Mouse (Mus musculus) lung, embryonic 16.5 days (tissue): ENCODE data around the gene Rps6ka1. TPM values are rescaled to one million over a fixed set of nuclear protein-coding genes. Genes with fewer than 3 reads are reported as not detected.

Experiments
- ATAC-seq: fragments of 200-750 bp; cut with Nextera tagmentation; 2 replicates; pipeline ENCODE4 v1.8.0; 2017; ENCODE audit warnings: low read depth, mild to moderate bottlenecking, moderate library complexity
- H3K27ac ChIP-seq: fragments of 300-500 bp; sonication (generic); 2 replicates; pipeline ENCODE4 v1.5.1; 2014; ENCODE audit warnings: mild to moderate bottlenecking, control low read depth, low read length
- H3K27me3 ChIP-seq: fragments of 300-500 bp; sonication (generic); 2 replicates; pipeline ENCODE4 v1.6.1; 2014; ENCODE audit warnings: low read depth, low read length, mixed read lengths; ENCODE audit not compliant: control insufficient read depth, insufficient read depth
- H3K36me3 ChIP-seq: fragments of 300-500 bp; sonication (generic); 2 replicates; pipeline ENCODE4 v1.6.1; 2014; ENCODE audit warnings: low read length; ENCODE audit not compliant: control insufficient read depth, insufficient read depth
- H3K4me1 ChIP-seq: fragments of 300-500 bp; sonication (generic); replicated peaks from 2 replicates; pipeline ENCODE4 v1.6.1; 2014; ENCODE audit warnings: low read length, mixed read lengths; ENCODE audit not compliant: control insufficient read depth, insufficient read depth
- H3K4me2 ChIP-seq: fragments of 300-500 bp; sonication (generic); 2 replicates; pipeline ENCODE4 v1.6.1; 2014; ENCODE audit warnings: low read depth, low read length, control low read depth
- H3K4me3 ChIP-seq: fragments of 300-500 bp; sonication (generic); 2 replicates; pipeline ENCODE4 v1.5.1; 2014; ENCODE audit warnings: mild to moderate bottlenecking, low read length, control low read depth
- H3K9ac ChIP-seq: fragments of 300-500 bp; sonication (generic); 2 replicates; pipeline ENCODE4 v1.6.1; 2014; ENCODE audit warnings: low read length, control low read depth
- H3K9me3 ChIP-seq: fragments of 300-500 bp; sonication (generic); 2 replicates; pipeline ENCODE4 v1.6.1; 2016; ENCODE audit warnings: low read length; ENCODE audit not compliant: control insufficient read depth
- WGBS: fragments of 180-500 bp; shearing (Covaris S2); extraction: QIAGEN DNeasy Blood & Tissue Kit; methylation state at CpG from one replicate; pipeline ENCODE4 v1.1.7; 2014; 5-methylcytosine and 5-hydroxymethylcytosine counted together
- polyA plus RNA-seq: library from polyadenylated mRNA; unstranded; fragments of >200 nt; fragmentation: Nextera tagmentation; extraction: Ambion mirVana; gene quantifications from 2 replicates; pipeline ENCODE4 v1.2.1, GENCODE M21; 2015

Gene Rps6ka1
- polyA plus RNA-seq, 1 experiment from 2014 or later: 46.1 TPM

GRCm38 (mm10) chr4:133900352-133900751 lies 12.8 kb upstream of the Rps6ka1 start:
- Histone ChIP-seq H3K9me3 (peaks cover 3% of the 10 kb centered on the region; the same call in 1 of the 2 replicates), H3K9ac (no peak overlapping the region), H3K4me2 (no peak overlapping the region), H3K4me3 (no peak overlapping the region), H3K27me3 (no peaks in the 10 kb centered on the region), H3K36me3 (no peaks in the 10 kb centered on the region), H3K4me1 (peaks cover 7% of the 10 kb centered on the region), H3K27ac (no peak overlapping the region)
- 96% methylated on average over 6 of the region's 6 CpGs for WGBS
- no peak for ATAC-seq

DNA sequence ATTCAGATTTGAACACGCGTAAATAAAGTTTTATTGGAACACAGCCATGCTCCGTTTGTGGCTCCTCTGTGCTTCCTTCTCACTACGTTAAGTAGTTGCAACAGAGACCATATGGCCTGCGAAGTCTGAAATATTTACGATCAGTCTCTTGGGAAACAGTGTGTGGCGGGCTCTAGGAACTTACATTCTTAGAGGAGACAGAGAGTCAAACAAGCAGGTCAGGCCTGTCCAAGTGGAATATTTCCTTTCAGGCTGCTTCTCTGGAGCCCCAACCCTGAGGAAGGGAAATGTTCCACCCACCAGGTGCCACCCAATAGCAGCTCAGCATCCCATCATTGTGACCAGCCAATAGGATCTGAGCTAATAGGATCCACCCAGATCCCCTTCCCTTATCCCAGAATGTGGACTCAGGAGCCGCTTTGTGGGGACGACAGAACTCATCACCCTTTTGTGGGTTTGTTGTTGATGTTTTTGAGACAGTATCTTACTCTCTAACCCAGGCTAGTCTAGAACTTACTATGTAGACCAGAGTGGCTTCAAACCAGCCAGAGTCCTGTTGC lies 11.7 kb upstream of the Rps6ka1 start:
- no peak overlapping the region for H3K27ac ChIP-seq
- ATAC-seq: 0 out of 2 replicates have a peak, but pooled peaks have one; percentile 37
- WGBS: 50% methylated on average over 9 of the region's 9 CpGs

GRCm38 (mm10) chr4:133898151-133898550 lies 10.6 kb upstream of the Rps6ka1 start:
- H3K9ac ChIP-seq: no peak overlapping the region
- no peak for ATAC-seq

More for the DNA sequence above, 11.7 kb upstream of the Rps6ka1 start:
- Histone ChIP-seq H3K36me3 (no peaks in the 10 kb centered on the region), H3K4me1 (peaks cover 7% of the 10 kb centered on the region), H3K9me3 (peaks cover 3% of the 10 kb centered on the region; the same call in 1 of the 2 replicates), H3K27me3 (no peaks in the 10 kb centered on the region), H3K4me2 (no peak overlapping the region), H3K4me3 (no peak overlapping the region), H3K9ac (no peak overlapping the region)

DNA sequence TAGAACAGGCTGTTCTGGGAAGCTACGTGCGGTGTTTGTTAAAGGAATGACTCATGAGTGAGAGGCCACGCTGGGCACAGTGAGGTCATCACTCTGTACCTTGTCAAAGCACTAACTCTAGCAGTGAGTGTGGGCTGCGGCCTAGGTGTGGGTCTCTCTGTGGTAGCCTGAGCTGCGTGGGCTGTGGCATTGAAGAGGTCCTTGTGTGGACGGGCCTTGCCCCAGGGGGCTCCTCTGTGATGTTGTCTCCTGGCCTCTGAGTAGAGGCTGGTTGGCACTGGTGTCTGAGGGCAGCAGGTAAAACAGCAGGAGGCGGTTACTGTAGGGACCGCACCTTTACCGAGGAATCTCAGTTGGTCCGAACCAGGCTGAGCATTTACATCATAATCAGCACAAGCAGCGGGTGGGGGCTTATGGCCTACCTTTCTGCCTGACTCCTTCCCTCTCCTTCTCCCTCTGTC lies 9.9 kb upstream of the Rps6ka1 start:
- no peak overlapping the region for H3K27ac ChIP-seq
- WGBS: 58% methylated on average over 11 of the region's 11 CpGs

More at GRCm38 (mm10) chr4:133898151-133898550, 10.6 kb upstream of the Rps6ka1 start:
- H3K4me2 ChIP-seq: no peak overlapping the region
- H3K9me3 ChIP-seq: peaks cover 3% of the 10 kb centered on the region; the same call in 1 of the 2 replicates
- H3K4me3 ChIP-seq: no peak overlapping the region
- WGBS: 9% methylated on average over 6 of the region's 6 CpGs
- H3K4me1 ChIP-seq: peaks cover 7% of the 10 kb centered on the region
- no peak overlapping the region for H3K27ac ChIP-seq
- H3K36me3 ChIP-seq: no peaks in the 10 kb centered on the region
- H3K27me3 ChIP-seq: no peaks in the 10 kb centered on the region

DNA sequence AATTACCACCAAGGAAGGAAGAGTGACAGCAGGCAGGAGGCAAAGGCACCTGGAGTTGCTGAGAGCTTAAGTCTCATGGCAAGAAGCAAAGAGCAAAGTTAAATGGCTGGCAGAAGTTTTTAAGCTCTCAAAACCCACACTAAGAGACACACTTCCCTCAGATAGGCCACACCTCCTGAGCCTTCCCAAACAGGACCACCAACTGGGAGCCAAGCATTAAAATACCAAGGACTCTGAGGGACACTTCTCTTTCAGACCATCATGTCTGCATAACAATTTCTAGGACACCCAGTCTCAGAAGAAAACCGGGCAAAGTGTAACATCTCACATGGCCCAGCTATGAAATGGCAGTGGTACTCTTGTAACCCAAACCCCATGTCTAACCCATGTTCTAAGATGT lies 9.4 kb upstream of the Rps6ka1 start:
- Histone ChIP-seq H3K27me3 (no peaks in the 10 kb centered on the region), H3K9me3 (peaks cover 3% of the 10 kb centered on the region; the same call in 1 of the 2 replicates), H3K9ac (no peak overlapping the region), H3K4me3 (no peak overlapping the region), H3K4me1 (peaks cover 7% of the 10 kb centered on the region), H3K4me2 (no peak overlapping the region), H3K36me3 (no peaks in the 10 kb centered on the region), H3K27ac (no peak overlapping the region)
- no peak for ATAC-seq
- WGBS: 81% methylated on average over 1 of the region's 1 CpGs

More for the DNA sequence above, 9.9 kb upstream of the Rps6ka1 start:
- Histone ChIP-seq H3K4me1 (peaks cover 7% of the 10 kb centered on the region), H3K4me3 (no peak overlapping the region), H3K36me3 (no peaks in the 10 kb centered on the region), H3K9me3 (peaks cover 3% of the 10 kb centered on the region; the same call in 1 of the 2 replicates), H3K4me2 (no peak overlapping the region), H3K27me3 (no peaks in the 10 kb centered on the region), H3K9ac (no peak overlapping the region)
- ATAC-seq: no peak

DNA sequence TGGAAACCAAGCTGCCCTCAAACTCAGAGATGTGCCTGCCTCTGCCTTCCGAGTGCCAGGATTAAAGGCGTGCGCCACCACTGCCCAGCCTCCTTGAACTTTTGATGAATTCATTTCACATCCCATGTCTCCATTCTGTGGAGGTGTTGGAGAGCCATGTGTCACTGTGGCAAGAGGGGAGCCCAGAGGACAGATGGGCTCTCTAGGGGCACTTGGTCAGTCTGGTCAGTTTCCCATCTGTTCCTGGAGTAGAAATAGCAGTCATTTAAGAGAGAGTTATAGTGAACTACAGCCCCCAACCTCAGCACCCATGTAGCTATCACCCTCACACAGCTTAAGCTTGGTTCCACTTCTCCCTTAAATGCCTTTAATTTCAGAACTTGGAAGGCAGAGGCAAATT lies 8.4 kb upstream of the Rps6ka1 start:
- WGBS: 93% methylated on average over 3 of the region's 3 CpGs
- Histone ChIP-seq H3K4me1 (peaks cover 7% of the 10 kb centered on the region), H3K27ac (no peak overlapping the region), H3K9ac (no peak overlapping the region), H3K27me3 (no peaks in the 10 kb centered on the region), H3K9me3 (peaks cover 3% of the 10 kb centered on the region; the same call in 1 of the 2 replicates), H3K4me2 (no peak overlapping the region), H3K36me3 (no peaks in the 10 kb centered on the region), H3K4me3 (no peak overlapping the region)
- ATAC-seq: no peak

GRCm38 (mm10) chr4:133887249-133887648 lies 348 bp downstream of the Rps6ka1 start:
- WGBS: under 1% methylated on average over 16 of the region's 32 CpGs

DNA sequence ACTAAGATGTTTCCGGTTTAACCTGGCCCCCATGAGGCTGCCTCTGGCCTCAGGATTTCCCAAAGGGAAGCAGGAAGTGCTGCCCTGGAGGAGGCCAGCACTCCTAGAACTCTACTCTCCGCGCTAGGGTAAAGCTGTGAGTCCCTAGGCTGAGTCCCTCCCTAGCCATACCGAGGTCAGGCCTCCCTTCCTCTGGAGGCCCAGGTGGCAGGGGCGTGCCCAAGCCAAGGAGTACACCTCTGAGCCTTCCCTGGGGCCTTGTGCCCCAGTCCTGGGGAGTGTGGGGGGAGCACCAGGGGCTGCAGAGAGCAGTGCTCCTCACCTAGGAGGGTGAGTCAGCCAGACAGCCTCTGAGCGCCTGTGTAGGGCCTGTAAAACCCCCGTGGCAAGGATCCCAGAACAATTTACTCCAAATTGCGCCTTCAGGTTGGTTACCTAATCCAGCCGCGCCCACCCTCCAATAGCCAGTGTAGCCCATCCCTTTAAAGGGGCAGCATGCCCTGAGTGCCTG lies 1.6 kb downstream of the Rps6ka1 start:
- Histone ChIP-seq H3K27me3 (no peaks in the 10 kb centered on the region), H3K27ac (peak overlapping the region; percentile 93), H3K4me1 (peaks cover 20% of the 10 kb centered on the region), H3K9me3 (no peaks in the 10 kb centered on the region), H3K36me3 (no peaks in the 10 kb centered on the region; the same call in 1 of the 2 replicates), H3K4me3 (peak overlapping the region; percentile 88), H3K9ac (peak overlapping the region; percentile 87), H3K4me2 (peak overlapping the region; percentile 90)
- 19% methylated on average over 10 of the region's 10 CpGs for WGBS
- peak; percentile 49 for ATAC-seq

More at GRCm38 (mm10) chr4:133887249-133887648, 348 bp downstream of the Rps6ka1 start:
- peak overlapping the region; percentile 88 for H3K4me3 ChIP-seq
- ATAC-seq: peak; percentile 58
- no peaks in the 10 kb centered on the region for H3K9me3 ChIP-seq
- no peaks in the 10 kb centered on the region; the same call in 1 of the 2 replicates for H3K36me3 ChIP-seq
- no peaks in the 10 kb centered on the region for H3K27me3 ChIP-seq
- H3K9ac ChIP-seq: peak overlapping the region; percentile 87
- peaks cover 20% of the 10 kb centered on the region for H3K4me1 ChIP-seq
- H3K27ac ChIP-seq: peak overlapping the region; percentile 63
- peak overlapping the region; percentile 90 for H3K4me2 ChIP-seq

DNA sequence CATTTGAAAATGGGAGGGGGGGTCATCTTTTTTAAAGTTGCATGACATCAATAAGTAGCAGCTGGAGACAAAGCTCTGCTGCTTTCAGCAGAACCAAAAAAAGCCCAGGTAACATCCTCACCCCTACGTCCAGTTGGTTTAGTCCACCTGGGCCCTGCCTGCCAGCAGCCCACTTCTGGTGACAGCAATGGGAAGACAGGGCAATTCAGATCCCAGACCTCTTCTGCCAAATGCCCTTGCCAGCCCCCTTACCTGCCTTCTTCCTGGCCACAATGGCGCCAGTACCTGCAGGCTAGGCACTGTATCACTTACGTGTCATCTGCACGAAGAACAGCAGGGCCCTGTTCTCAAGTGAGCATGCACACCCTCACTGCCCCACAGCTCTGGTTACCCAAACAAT lies 2.3 kb downstream of the Rps6ka1 start:
- H3K27ac ChIP-seq: peak overlapping the region; percentile 93
- peak overlapping the region; percentile 90 for H3K4me2 ChIP-seq
- no peak for ATAC-seq

More for the DNA sequence above, 2.3 kb downstream of the Rps6ka1 start:
- no peaks in the 10 kb centered on the region for H3K27me3 ChIP-seq
- no peaks in the 10 kb centered on the region; the same call in 1 of the 2 replicates for H3K36me3 ChIP-seq
- WGBS: 68% methylated on average over 4 of the region's 4 CpGs
- peaks cover 20% of the 10 kb centered on the region for H3K4me1 ChIP-seq
- peak overlapping the region; percentile 87 for H3K9ac ChIP-seq
- H3K4me3 ChIP-seq: peak overlapping the region; percentile 88
- no peaks in the 10 kb centered on the region for H3K9me3 ChIP-seq
